Mouse (Mus musculus): ENCODE measurements around the gene Aspm.

Gene Aspm

DNA sequence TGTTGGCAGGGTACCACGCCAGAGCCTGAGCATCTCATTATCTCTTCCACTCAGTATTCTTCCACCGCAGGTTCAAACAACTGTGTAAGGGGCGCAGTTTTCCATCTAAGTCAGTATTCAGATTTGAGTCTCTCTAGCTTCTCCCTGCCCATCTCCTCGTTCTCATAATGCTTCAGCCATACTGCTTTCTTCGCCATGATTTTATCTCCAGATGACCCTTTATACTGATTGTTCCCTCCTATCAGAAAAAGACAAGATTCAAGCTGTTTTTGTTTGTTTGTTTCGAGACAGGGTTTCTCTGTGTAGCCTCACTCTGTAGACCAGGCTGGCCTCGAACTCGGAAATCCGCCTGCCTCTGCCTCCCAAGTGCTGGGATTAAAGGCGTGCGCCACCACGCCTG, 60.0 kb downstream of the Aspm start:
- DNase-seq: peak; percentile 8

Measured in kidney, postnatal 14 days (tissue).